Mouse (Mus musculus): ENCODE results near the gene Mrgprb5. TPM values are rescaled to one million over a fixed set of nuclear protein-coding genes. Genes with fewer than 3 reads are reported as not detected.
"Not testable (repeated sequence)": the region's sequence is repeated elsewhere in the genome, so short reads cannot be mapped to it uniquely, and the experiment has no call there.

Mrgprb5 gene
- total RNA-seq (2021), result not detected
- long read RNA-seq, experiment 1, result 0 reads
- long read RNA-seq, experiment 2, result 0 reads

- DNase-seq (ENCODE audit: low spot score), result no peak
These were observed at the start of gene Mrgprb5 for GRCm38 (mm10) chr7:48168919-48169318. TSS of gene Mrgprb5 (minus strand) at chr7:48169019.

- no peak for DNase-seq (ENCODE audit: low spot score)
These were observed 30.4 kb upstream of the Mrgprb5 start, which contains the start of gene Mrgprb4 for GRCm38 (mm10) chr7:48199188-48199587. TSS of gene Mrgprb4 (minus strand) at chr7:48199288.

GRCm38 (mm10) chr7:48167471-48167870 is 1.3 kb downstream of the Mrgprb5 start:
- no peak for DNase-seq (ENCODE audit: low spot score)

GRCm38 (mm10) chr7:48138248-48138702 is 30.5 kb downstream of the Mrgprb5 start:
- no peak for DNase-seq (ENCODE audit: low spot score)

- DNase-seq (ENCODE audit: low spot score), result no peak
These were observed 31.4 kb downstream of the Mrgprb5 start for GRCm38 (mm10) chr7:48137216-48138077.

- no peak for DNase-seq (ENCODE audit: low spot score)
These were observed 36.1 kb downstream of the Mrgprb5 start for GRCm38 (mm10) chr7:48132674-48133073.

GRCm38 (mm10) chr7:48132247-48132646 is 36.6 kb downstream of the Mrgprb5 start:
- DNase-seq (ENCODE audit: low spot score), result not testable (repeated sequence)

- DNase-seq (ENCODE audit: low spot score), result not testable (repeated sequence)
These were observed 37.0 kb downstream of the Mrgprb5 start for GRCm38 (mm10) chr7:48131820-48132219.

GRCm38 (mm10) chr7:48123806-48124205 is 45.0 kb downstream of the Mrgprb5 start:
- no peak for DNase-seq (ENCODE audit: low spot score)

Other genes starting within 250 kb of the Mrgprb5 start
- not detected for gene Mrgpra4, start 186.9 kb downstream of the Mrgprb5 start, total RNA-seq (2021)
- not detected for gene Mrgprx1, start 141.4 kb downstream of the Mrgprb5 start, total RNA-seq (2021)
- not detected for gene Mrgprb4, start 30.3 kb upstream of the Mrgprb5 start, total RNA-seq (2021)
- not detected for gene Mrgprb8, start 219.5 kb upstream of the Mrgprb5 start, total RNA-seq (2021)

Data from gastrocnemius, adult 18-20 months (tissue).